Mouse (Mus musculus) right cerebral cortex, adult 18-20 months (tissue): Measurements from ENCODE around the gene Scaf1.
"Not testable (repeated sequence)": the region's sequence is repeated elsewhere in the genome, so short reads cannot be mapped to it uniquely, and the experiment has no call there.

Experiments
- DNase-seq: peaks from one replicate; pipeline ENCODE4 v3.0.0; 2022; ENCODE audit warnings: mixed read lengths

The Scaf1 gene

DNA sequence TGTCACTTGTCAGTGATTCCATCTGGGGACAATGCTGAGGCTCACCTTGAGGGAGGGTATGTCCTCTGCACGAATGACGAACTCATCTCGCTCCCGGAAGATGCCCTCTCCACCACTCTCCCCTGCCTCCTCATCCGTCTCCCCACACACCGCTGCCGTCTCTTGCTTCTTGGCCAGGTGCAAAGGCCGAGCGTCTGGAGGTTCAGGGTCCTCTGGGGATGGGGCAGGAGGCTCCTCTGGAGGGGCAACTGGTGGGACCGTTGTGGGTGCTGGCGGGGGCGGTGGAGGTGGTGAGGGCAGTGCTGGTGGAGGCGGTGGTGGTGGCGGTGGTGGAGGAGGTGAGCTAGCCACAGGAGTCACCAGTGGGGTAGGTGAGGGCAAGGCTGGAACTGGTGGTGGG is 27.1 kb upstream of the Scaf1 start:
- DNase-seq, result no peak

DNA sequence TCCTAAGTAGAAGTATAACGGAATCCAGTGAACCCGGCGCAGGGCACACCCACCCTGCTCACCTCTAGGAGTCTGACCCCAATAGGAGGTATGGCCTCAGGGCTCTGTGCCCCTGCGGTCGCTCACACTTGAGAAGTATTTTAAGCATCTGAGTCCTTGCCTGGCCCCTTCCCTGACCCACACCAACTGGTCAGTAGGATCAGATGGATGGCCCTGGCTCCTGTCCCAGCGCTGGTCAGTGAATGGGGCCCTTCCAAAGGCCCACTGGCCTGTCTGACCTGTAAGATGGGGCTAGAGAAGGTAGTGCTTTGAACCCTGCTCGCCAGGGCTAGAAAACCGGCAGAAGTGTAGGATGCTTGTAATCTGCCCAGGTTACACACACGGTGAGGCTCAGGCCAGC is 24.7 kb upstream of the Scaf1 start:
- no peak for DNase-seq

DNA sequence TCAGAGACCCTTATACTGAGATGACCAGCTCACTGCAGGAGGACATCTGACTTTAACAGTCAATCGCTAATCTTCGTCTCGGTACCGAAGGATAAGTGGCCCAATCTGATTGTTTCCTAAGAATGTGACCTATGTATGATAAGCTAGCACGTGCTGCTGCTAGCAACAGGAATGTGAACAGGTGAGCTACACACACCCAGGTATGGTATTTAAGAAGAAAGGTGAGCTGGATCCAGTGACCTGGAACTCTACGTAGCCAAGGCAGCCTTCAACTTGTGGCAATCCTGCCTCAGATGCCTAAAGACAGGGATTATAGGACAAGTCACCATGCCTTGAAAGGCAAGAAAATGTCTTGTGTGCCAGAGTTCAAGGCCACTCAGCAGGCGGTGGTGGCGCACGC is 22.2 kb upstream of the Scaf1 start:
- no peak for DNase-seq

DNA sequence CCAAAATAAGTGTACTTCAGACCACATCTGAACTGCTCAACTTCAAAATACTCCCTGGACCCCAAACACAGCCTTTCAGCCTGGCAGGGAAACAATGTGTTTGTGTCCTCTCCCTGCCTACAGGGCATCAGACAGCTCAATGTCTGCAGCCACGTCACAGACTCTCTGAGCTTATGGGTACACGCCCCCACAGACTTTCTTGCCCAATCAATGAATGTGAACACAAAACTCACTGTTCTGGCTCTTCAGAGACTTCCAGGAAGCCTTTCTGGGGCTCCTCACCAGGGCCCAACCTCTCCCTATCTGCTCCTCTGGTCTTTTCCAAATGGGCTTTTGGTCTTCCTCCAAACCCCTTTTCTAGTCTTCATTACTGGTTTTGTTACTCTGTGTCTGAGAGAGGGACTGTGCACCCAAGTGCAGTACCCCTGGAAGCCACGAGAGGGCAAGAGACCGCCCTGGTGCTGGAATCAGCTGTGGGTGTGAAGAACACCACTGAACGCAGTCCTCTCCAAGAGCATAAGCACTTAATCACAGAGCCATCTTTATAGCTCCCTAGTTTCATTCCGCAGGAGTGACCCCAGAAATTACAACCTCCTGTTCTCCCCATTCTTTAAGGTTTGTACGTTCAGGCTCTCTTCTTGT is 21.7 kb upstream of the Scaf1 start:
- DNase-seq, result no peak

DNA sequence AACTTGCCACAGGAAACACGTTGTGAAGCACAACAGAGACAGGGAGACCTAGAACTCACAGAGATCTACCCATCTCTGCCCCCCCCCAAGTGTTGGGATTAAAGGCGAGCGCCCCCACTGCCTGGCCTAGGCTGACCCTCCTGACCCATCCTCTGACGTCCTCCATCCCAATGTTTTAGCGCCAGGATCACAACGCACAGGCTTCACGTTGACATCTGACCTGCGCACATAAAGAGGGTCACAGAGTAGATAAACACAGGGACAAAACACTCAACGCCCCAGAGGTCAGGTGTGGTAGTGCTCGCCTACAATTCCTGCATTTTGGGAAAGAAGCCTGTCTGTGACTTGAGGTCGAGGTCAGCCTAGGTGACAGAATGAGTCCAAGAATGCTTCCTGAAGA is 20.5 kb upstream of the Scaf1 start:
- DNase-seq, result no peak

DNA sequence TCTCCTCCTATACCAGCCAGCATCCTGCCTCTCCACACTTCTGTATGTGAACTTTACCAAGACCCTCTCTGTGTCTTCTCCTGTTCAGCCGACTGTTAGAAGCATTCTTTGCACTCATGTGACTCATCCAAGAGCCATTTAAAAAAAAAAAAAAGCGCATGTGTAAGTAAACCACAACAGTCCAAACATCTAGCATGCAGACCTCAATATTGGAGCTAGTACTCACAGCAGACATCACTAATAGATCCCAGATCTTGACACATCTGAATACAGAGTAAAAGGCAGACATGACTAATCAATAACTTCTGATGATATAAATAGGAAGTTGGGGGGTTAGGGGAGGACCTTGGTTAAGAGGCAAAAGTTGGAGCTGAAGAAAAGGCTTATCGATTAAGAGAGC is 19.5 kb upstream of the Scaf1 start:
- DNase-seq, result no peak

DNA sequence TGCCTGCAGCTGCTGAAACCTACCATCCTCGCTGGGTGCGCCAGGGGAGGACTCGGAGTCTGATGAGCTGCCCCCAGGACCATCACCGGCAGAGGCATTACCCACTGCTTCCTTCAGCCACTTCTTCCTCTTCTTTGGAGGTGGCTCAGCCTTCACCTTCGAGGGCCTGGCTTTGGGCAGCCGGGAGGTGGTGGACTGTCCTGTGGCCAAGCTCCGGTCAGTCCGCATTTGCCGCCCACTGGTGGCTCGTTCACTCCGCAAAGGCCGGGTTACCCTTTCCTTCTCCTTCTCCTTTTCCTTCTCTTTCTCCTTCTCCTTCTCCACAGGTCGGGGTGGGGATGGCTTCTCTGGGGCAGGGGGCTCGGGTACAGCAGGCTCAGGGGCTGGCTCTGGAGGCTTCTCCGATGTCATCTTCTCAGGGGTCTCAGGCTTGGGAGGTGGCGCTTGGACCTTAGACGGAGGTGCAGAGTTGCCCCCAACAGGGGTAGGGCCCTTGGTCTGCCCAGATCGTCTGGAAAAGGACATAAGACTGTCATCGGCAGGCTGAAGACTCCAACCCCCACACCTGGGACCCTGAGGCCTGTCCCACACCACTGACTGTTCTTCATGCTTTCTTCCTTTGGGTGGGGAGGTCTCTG is 17.7 kb upstream of the Scaf1 start:
- DNase-seq, result no peak

DNA sequence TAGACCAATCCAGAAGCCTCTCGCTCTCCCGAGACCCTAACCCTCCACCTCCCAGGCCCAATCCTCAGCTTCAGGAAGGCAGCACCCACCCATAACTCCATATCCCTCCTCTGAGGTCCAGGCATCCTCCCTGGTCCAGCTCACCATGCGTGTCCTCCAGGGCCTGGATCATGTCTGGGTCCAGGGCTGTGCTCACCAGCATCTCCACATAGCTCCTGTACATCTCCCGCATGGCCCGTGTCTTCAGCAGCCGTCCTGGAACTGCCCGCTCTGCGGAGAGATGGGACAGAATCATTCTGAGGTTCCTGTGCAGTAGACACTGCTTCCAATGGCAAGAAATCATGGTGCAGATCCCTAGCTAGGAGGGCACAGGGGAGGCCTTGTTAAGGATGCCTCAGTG is 14.7 kb upstream of the Scaf1 start:
- DNase-seq, result no peak

DNA sequence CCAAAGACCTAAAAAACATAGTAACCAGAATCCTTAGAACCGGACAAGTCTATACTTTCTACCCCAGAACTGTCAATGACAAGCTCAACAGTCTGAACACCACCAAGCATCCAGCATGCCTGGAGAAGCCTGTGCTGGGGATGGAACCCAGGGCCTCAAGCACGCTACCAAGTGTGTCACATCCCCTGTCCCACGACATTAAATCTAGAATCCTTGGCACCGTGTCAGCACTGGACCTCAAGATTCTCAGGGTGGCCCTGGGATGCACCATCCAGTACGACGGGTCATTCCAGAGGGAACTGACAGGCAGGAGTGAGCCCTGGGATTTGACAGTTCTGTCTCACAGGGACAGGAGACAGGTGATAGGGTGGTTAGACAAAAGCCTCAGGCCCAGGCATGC is 13.8 kb upstream of the Scaf1 start:
- DNase-seq, result no peak

DNA sequence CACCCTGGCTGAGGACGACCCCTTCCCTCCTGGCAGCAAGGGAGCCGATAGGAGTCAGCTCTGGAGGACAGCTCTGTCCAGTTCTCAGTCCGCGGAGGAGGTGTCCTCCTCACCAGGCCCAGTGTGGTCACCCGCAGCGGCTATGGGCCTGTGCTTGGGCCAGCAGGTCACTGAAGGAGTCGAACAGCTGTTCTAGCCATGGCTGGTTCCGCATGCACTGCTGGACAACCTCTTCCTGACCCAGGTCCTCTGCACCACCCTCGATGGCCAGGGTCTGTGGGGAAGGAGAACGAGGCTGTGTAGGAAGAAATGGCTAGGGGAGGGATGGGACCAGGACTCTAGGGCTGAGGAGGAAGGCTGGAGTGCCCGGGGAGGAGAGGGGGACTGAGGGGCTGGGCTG is 12.2 kb upstream of the Scaf1 start:
- DNase-seq, result no peak

DNA sequence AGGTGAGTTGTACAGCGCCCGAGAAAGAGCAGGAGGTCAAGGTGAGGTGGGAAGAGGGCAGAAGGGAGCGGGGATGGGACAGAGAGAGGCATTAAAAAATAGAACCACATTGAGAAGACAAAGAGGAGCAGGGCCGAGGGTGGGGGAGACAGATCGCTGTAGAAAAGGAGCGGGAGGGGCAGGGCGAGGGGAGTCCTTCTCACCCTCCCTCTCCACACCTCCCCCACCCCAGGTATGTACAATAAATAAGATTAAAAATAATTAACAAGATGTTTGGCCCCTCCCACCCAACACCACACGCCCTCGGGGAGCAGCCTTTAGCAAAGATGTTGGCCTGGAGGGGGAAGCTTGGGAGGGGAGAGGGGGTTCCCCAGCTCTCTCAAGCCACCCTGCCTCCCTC is 11.6 kb upstream of the Scaf1 start:
- no peak for DNase-seq

DNA sequence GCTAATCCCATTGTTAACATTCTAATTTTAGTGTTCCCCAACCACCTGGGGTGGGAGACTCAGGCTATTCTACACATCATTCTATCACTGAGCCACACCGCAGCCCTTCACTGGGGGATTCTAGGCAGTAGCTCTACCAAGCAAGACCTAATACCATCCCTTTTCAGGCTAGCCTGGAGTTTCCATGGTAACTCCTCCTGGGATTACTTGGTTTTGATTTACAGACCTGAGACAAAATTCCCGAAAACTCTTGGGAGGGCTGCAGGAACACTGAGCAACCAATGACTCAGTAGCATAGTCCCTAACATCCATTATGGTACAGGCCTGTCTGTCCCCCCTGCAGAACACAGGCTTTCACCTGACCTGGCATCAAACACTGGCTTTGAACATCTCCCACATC is 10.1 kb upstream of the Scaf1 start:
- DNase-seq, result no peak

DNA sequence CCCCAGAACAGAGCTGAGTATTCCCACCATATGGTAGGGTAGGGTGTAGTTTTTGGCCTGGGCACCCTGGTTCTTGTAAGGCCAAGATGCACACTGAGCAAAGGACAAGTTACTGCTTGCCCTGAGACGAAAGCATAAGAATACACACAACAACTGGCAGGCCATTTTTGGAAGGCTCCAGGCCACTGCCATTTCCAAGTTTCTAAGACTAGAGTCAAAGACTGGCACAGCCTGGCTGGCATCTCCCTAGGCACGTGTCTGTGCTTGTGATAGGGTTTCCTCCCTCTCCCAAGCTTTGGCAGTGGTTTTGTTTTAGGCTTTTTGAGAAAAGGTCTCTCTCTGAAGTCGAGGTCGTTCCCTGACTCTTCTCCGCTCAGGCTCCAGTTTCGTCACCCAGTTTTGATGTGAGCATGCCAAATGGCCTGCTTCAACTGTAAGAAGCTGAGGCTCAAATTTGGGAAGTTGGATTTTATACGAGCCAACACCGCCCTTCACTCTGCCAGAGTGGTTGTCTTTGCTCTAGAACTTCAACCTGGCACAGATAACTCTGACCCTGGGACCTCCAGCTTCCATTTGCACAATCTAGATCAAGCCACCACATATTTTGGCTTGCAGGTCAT is 9.5 kb upstream of the Scaf1 start:
- no peak for DNase-seq

DNA sequence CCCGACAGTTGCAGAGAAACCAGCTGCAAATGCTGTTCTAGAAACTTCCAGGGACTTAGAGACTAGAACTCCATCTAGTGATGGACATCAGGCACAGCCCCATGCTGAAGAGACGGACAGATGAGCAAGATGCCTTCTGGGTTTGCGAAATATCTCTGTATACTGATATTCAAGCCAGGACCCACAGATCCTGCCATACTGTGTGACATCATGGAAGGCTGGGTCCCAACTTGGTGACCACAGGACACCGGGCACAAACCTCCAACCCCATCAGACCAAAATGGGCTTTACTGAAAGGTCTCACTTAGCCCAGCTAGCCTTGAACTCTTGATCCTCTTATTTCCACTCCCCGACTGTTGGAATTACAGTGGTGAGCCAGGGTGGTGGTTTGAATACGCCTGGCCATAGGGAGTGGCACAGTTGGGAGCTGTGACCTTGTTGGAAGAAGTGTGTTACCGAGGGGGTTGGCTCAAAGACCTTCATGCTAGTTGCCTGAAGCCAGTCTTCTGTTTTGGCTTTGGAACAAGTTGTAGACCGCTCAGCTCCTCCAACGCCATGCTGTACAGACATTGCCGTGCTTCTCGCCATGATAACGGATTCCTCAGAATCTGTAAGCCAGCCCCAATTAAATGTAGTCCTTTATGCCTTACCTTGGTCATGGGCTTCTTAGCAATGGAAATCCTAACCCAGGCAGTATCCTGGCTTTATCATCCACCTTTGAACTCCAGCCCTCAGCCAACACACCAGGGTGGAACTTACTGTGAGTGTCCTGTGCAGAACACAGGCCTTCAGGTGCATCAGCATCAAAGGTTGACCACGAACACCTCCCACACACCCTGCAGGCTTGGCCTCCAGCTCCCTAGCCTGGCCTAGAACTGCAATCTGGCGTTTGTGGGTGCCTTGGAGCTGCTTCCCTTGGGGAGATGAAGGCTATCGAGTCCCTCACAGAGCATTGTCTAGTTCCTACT is 8.4 kb upstream of the Scaf1 start:
- DNase-seq, result no peak

DNA sequence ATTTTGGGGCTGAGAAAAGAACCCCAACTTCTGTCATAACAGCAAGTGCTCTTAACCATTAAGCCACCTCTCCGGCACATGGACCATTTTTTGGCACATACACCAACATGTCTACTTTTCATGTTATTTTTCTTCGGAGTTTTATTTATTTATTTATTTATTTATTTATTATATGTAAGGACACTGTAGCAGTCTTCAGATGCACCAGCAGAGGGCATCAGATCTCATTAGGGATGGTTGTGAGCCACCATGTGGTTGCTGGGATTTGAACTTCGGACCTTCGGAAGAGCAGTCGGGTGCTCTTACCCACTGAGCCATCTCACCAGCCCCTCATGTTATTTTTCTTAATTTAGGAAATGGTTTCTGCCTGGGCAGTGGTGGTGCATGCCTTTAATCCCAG is 7.5 kb upstream of the Scaf1 start:
- not testable (repeated sequence) for DNase-seq

DNA sequence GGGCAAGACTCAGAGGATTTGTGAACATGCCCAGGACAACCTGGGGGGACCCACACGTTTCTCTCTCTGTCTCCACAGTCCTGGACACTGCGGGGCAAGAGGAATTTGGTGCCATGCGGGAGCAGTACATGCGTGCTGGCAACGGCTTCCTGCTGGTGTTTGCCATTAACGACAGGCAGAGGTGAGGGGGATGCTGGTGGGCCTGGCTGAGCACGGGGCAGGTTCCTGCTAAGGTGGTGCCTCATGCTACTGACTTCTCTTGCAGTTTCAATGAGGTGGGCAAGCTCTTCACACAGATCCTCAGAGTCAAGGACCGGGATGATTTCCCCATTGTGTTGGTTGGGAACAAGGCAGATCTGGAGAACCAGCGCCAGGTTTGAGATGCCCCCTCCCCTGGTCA is 4.1 kb upstream of the Scaf1 start:
- DNase-seq, result no peak

DNA sequence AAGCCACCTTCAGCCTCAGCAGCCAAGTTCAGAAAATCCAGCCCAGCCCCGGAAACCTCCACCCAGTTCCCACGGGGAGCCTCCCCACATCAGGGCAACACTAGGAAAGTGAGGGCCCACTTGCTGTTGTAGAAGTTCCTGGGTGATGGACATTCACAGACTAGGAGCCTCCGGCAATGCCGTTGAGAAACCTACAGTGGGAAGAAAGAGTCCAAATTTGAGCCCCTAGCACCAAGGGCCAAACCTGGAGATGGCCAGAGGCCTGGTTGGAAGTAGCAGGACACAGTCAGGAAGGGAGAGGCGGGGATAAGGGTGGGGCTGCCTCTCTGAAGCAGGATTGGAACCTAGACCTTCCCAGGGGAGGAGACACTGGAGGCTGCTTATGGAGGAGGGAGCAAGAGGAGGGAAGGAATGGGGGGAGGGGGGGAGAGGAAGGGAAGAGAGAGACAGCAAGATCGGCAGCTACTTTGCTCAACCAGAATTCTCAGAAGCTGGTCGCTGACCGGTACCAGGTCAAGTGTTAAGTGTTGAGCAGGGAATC is 2.9 kb upstream of the Scaf1 start:
- DNase-seq, result peak; percentile 44

DNA sequence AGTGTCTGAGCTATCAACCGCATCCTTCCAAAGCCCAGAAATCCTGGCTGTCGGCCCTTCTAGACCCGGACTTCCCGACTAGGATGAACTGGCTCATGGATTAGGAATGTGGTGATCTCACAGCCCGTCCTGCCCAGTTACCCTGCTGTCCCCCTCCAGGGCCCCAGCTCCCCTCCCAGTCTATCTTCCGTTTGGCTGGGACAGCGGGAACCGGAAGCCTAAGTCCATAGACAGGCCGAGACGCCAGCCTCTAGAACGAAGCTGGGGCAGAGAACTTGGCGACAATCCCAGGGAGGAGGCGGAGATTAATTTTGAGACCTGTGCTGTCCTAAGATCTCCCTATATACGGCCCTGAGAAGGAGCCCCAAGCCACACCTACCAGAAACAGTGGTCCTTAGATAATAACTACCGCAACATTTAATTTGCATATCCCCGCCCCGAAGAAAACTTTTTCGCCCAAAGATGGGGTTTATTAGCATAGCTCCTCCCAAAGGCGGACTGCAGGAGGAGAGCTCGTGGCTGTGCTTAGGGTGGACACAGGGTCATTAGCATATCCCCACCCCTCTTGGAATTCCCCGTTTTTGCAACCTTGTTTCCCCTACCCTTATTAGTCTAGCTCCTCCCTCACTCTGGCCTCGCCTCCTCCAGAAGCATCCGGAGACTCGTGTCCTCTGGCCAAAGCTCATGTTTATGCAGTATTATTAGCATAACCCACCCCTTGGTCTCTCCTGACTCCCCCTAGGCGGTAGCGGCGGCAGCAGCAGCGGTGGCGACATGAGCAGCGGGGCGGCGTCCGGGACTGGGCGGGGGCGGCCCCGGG is 1.3 kb upstream of the Scaf1 start, which contains the start of gene Rras:
TSS of gene Rras (plus strand) at position 720 of the 820 bp plus-strand sequence.
- DNase-seq, result peak; percentile 91

DNA sequence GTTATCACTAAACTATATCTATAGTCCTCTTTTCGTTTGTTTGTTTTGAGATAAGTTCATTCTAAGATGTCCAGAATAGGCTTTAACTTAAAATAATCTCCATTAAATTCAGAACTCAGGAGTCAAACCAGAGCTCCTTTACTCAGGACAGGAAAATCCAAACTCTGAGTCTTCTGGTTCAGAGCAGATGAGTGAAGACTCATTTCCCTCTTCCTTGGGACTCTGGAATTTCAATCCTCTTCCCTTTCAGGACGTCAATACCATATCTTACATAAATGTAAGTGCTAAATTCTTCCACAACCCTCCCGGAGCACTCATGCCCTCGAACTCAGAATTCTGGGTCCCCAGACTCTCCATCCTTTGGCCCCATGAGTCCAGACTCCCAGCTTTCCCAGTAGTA is 598 bp upstream of the Scaf1 start:
- no peak for DNase-seq

DNA sequence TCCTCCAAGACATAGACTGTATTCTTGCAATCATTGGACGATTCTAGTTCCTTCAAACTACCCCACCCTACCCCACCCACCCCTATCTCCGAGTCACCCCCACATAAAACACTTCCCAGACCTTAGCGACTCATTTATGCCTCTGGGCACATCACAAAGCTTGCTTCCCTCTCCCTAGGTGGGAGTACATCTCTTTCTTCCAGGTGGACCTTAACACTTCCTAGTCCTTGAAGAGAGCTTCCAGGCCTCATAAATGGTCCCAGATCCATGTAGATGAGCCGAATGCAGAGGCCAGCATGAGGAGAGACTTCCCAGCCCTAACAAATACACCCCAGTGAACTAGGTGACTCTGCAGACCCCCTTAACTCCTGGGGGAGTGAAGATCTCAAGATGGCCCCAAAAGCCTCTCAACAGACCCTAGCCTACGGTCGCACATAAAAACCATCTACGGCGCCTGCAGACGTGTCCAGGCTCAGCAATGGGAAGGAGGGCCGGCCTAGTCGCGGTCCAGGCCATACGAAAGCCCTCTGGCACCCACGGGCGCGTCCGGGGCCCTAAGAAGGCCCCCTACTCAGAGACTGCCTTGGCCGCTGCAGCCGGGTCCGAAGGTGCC is 713 bp downstream of the Scaf1 start:
- no peak for DNase-seq

DNA sequence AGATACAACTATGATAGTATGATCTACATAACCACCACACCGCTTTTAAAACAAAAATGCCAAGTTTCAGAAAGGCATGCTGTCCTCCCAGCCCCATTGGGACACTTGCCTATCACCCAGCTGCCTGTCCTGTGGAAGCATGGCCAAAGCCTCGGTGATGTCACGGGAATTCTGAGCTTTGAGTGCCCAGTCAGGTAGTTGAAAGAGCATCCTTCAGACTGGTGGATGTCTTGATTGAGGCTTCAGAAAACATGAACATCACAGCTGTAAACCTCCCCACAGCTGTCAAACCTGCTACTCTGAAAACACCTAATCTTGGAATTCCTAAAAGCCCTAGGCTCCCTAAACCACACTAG is 2.1 kb downstream of the Scaf1 start:
- DNase-seq, result no peak
